Mouse (Mus musculus) midbrain, embryonic 14.5 days (tissue): ENCODE results near the gene Rfc4. TPM values are rescaled to one million over a fixed set of nuclear protein-coding genes. Genes with fewer than 3 reads are reported as not detected.

Source experiments
- ATAC-seq: fragments of 200-750 bp; cut with Nextera tagmentation; 2 replicates; pipeline ENCODE4 v1.8.0; 2017; ENCODE audit warnings: moderate number of reproducible peaks, moderate library complexity; ENCODE audit not compliant: low FRiP score, low TSS enrichment
- DNase-seq: peaks from one replicate; pipeline ENCODE4 v3.0.0-alpha.2; 2015
- H3K27ac ChIP-seq: fragments of 300-500 bp; sonication (generic); replicated peaks from 2 replicates; pipeline ENCODE4 v1.5.1; 2014; ENCODE audit warnings: mild to moderate bottlenecking, low read depth, low read length, moderate library complexity
- H3K27me3 ChIP-seq: fragments of 300-500 bp; sonication (generic); 2 replicates; pipeline ENCODE4 v1.6.1; 2014; ENCODE audit warnings: low read length, control low read depth, mixed read lengths; ENCODE audit not compliant: control insufficient read depth, insufficient read depth
- H3K36me3 ChIP-seq: fragments of 300-500 bp; sonication (generic); 2 replicates; pipeline ENCODE4 v1.6.1; 2014; ENCODE audit warnings: low read length, control low read depth; ENCODE audit not compliant: control insufficient read depth, insufficient read depth
- H3K4me1 ChIP-seq: fragments of 300-500 bp; sonication (generic); 2 replicates; pipeline ENCODE4 v1.6.1; 2014; ENCODE audit warnings: mild to moderate bottlenecking, antibody characterized with exemption, low read length, control low read depth; ENCODE audit not compliant: control insufficient read depth, insufficient read depth
- H3K4me2 ChIP-seq: fragments of 300-500 bp; sonication (generic); 2 replicates; pipeline ENCODE4 v1.6.1; 2014; ENCODE audit warnings: mild to moderate bottlenecking, low read length, moderate library complexity
- H3K4me3 ChIP-seq: fragments of 300-500 bp; sonication (generic); replicated peaks from 2 replicates; pipeline ENCODE4 v1.5.1; 2014; ENCODE audit warnings: low read depth, low read length
- H3K9ac ChIP-seq: fragments of 300-500 bp; sonication (generic); replicated peaks from 2 replicates; pipeline ENCODE4 v1.6.1; 2014; ENCODE audit warnings: mild to moderate bottlenecking, low read length, moderate library complexity
- H3K9me3 ChIP-seq: fragments of 300-500 bp; sonication (generic); 2 replicates; pipeline ENCODE4 v1.6.1; 2016; ENCODE audit warnings: low read length, control low read depth, mixed read lengths; ENCODE audit not compliant: control insufficient read depth
- WGBS: fragments of 180-500 bp; shearing (Covaris S2); extraction: QIAGEN DNeasy Blood & Tissue Kit; methylation state at CpG from one replicate; pipeline ENCODE4 v1.1.7; 2014; 5-methylcytosine and 5-hydroxymethylcytosine counted together
- polyA plus RNA-seq: library from polyadenylated mRNA; unstranded; fragments of >200 nt; fragmentation: Nextera tagmentation; extraction: Ambion mirVana; gene quantifications from 2 replicates; pipeline ENCODE4 v1.2.1, GENCODE M21; 2014

Rfc4 gene
- polyA plus RNA-seq, 1 experiment from 2014 or later, result 57.1 TPM

DNA sequence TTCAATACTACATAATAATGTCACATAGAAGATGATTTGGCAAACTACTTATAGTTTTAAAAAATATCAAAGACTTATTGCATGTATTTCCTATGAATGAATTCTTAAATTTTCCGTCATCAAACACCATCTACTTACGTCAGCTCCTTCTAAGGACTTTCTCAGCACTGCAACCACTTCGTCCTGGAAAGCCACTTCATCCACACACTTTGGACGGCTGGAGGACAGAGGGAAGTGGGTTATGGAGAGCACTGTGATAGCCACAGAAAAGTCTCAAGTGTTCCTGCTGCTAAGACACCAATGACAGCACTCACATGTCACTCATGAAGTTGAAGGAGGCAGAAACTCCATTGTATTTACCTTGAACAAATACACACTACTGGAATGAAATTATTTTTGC, 3.1 kb downstream of the Rfc4 start:
- Histone ChIP-seq H3K27me3 (no peaks in the 10 kb centered on the region), H3K9me3 (no peaks in the 10 kb centered on the region), H3K27ac (no peak overlapping the region), H3K4me1 (peaks cover 10% of the 10 kb centered on the region), H3K9ac (no peak overlapping the region), H3K4me2 (no peak overlapping the region), H3K36me3 (peaks cover 20% of the 10 kb centered on the region), H3K4me3 (no peak overlapping the region)
- no peak for ATAC-seq
- 93% methylated on average over 4 of the region's 4 CpGs for WGBS
- DNase-seq, result no peak

DNA sequence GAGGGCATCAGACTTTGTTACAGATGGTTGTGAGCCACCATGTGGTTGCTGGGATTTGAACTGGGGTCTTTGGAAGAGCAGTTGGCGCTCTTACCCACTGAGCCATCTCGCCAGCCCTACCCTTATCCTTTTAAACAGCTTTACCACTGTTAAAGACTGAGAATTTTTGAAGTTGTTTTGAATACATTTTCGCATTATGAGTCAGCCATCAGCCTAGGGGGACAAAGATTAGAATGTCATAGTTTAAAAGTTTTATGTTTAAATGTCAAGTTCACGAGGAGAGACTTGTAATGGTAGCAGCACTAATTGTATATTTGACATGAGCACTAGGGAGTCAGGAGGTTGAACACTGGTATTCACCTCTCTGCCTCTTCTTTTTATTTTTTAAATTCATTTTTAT, 4.4 kb downstream of the Rfc4 start:
- ATAC-seq (no peak), DNase-seq (no peak)
- H3K9me3 ChIP-seq, result no peaks in the 10 kb centered on the region
- 96% methylated on average over 4 of the region's 4 CpGs for WGBS
- no peaks in the 10 kb centered on the region for H3K27me3 ChIP-seq
- H3K4me2 ChIP-seq, result no peak overlapping the region
- H3K9ac ChIP-seq, result no peak overlapping the region
- peaks cover 26% of the 10 kb centered on the region for H3K36me3 ChIP-seq
- 0 out of 2 replicates have a peak, but pooled peaks cover 3% of the 10 kb centered on the region for H3K4me1 ChIP-seq
- no peak overlapping the region for H3K4me3 ChIP-seq
- H3K27ac ChIP-seq, result no peak overlapping the region

DNA sequence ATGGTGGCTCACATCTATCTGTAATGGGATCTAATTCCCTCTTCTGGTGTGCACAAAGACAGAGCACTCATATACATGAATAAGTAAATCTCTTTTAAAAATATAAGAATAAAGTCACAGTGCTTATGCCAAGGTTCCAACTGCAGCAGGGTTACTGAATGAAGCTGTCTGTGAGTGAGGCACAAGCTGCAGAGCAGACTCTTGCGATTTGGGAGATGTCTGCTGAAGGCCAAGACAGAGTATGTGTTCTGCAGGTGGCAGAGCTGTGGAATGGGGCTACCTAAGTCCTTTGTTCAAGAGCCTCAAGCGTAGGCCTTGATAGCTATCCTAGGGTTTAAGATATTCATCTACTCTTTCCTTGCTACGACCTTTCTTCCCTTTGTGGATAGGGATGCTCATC, 5.1 kb downstream of the Rfc4 start:
- 94% methylated on average over 3 of the region's 3 CpGs for WGBS
- DNase-seq (no peak), ATAC-seq (no peak)
- no peak overlapping the region for H3K27ac ChIP-seq
- no peak overlapping the region for H3K9ac ChIP-seq
- peaks cover 28% of the 10 kb centered on the region for H3K36me3 ChIP-seq
- no peak overlapping the region for H3K4me3 ChIP-seq
- no peaks in the 10 kb centered on the region for H3K27me3 ChIP-seq
- H3K4me1 ChIP-seq, result 0 out of 2 replicates have a peak, but pooled peaks cover 3% of the 10 kb centered on the region
- no peaks in the 10 kb centered on the region for H3K9me3 ChIP-seq
- H3K4me2 ChIP-seq, result no peak overlapping the region

DNA sequence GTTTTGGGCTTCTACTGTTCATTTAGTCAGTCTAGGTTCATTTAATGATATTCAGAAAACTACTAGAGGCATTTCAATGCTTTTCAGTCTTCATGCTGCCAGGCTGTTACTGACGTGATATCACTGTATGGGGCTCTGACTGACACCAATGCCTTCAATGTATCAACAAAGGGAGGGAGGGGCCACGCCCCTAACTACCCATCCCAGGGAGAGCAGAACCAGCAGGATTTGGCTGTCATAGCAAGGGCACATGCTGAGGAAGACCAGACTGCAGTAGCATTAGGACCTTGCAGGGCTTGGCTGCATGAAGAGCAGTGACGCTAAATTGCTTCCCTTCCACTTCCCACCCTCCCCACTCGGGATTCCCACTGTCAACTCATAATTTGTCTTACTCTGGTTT, 10.4 kb downstream of the Rfc4 start:
- H3K27ac ChIP-seq, result no peak overlapping the region
- DNase-seq, result no peak
- no peak for ATAC-seq

DNA sequence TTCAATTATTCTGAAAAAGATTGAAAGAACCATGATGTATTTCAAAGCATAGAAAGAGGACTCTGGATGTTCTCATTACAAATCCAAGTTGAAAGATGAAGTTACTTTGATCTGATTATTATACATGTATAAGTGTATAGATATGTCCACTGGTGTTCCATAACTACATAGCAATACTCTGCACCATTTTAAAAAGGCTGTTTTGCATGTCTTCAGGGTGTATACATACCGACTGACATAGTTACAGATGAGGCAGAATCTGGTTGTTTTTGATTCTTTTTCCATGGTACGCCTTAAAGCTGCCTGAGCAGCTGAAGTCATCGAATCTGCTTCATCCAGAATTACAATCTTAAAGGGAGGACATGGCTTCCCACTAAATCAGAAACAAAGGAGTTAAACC, 12.1 kb downstream of the Rfc4 start:
- 84% methylated on average over 3 of the region's 3 CpGs for WGBS
- Histone ChIP-seq H3K4me3 (no peak overlapping the region), H3K4me2 (no peak overlapping the region), H3K36me3 (peaks cover 66% of the 10 kb centered on the region), H3K9me3 (no peaks in the 10 kb centered on the region), H3K9ac (no peak overlapping the region), H3K27ac (no peak overlapping the region), H3K4me1 (0 out of 2 replicates have a peak, but pooled peaks cover 3% of the 10 kb centered on the region), H3K27me3 (no peaks in the 10 kb centered on the region)
- DNase-seq, result no peak
- ATAC-seq, result no peak

More for the DNA sequence above, 10.4 kb downstream of the Rfc4 start:
- WGBS, result 61% methylated on average over 4 of the region's 4 CpGs
- H3K4me2 ChIP-seq, result no peak overlapping the region
- no peaks in the 10 kb centered on the region for H3K4me1 ChIP-seq
- H3K9me3 ChIP-seq, result no peaks in the 10 kb centered on the region
- peaks cover 60% of the 10 kb centered on the region for H3K36me3 ChIP-seq
- no peaks in the 10 kb centered on the region for H3K27me3 ChIP-seq
- H3K9ac ChIP-seq, result no peak overlapping the region
- H3K4me3 ChIP-seq, result no peak overlapping the region

DNA sequence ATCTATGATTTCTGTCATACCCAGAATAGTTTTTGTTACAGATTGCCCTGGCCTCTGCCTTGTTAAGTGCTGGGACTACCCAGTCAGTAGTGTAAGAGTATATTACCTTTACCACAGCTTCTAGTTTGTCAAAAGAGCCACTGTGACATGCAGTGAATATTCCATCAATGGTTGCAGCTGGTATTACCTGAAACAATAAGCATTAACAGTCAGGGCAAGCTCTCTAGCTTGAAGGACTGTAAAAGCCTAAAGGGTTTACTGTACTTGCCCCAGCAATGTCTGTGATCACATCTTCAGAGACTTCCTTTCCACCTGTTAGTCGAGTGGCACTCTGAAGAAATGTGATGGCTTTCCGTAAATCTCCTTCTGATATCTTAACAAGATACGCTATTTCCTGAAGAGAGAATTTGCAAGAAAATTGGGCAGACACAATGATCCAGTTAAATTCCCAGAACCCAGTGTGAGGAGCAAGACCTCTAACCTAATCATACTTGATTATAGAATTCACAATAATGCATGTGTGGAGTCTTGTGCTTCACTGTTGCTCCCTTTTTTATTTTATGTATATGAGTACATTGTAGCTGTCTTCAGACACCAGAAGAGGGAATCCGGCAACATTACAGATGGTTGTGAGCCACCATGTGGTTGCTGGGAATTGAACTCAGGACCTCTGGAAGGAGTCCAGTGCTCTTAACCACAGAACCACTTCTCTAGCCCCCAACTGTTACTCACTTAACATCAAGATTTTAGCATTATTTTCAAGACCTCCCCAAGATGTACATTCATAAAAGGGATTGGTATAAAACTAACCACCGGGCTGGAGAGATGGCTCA, 13.0 kb downstream of the Rfc4 start:
- no peaks in the 10 kb centered on the region for H3K9me3 ChIP-seq
- ATAC-seq, result no peak
- no peaks in the 10 kb centered on the region for H3K27me3 ChIP-seq
- H3K4me1 ChIP-seq, result peaks cover 12% of the 10 kb centered on the region
- no peak overlapping the region for H3K4me2 ChIP-seq
- H3K27ac ChIP-seq, result no peak overlapping the region
- no peak overlapping the region for H3K9ac ChIP-seq
- peaks cover 75% of the 10 kb centered on the region for H3K36me3 ChIP-seq
- no peak overlapping the region for H3K4me3 ChIP-seq
- DNase-seq, result no peak
- WGBS, result 68% methylated on average over 5 of the region's 5 CpGs

DNA sequence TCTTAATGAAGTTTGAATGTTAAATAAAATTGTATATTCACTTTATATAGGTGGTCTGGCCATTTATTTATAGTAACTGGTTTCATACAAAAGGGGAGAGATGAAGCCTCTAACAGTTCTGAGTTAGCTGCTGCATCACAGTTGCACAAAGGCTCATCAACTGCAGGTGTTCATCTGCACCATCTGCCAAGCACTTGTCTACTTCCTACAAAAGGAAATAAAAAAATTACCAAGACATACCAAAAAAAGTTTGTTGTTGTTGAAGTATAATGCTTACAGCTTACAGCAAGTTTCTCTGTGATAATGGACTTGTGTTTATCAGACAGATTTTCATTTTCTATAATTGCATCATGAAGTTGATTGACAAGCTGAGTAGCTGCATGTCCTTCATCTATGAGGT, 13.6 kb downstream of the Rfc4 start:
- no peak for DNase-seq
- peaks cover 76% of the 10 kb centered on the region for H3K36me3 ChIP-seq
- no peak for ATAC-seq

DNA sequence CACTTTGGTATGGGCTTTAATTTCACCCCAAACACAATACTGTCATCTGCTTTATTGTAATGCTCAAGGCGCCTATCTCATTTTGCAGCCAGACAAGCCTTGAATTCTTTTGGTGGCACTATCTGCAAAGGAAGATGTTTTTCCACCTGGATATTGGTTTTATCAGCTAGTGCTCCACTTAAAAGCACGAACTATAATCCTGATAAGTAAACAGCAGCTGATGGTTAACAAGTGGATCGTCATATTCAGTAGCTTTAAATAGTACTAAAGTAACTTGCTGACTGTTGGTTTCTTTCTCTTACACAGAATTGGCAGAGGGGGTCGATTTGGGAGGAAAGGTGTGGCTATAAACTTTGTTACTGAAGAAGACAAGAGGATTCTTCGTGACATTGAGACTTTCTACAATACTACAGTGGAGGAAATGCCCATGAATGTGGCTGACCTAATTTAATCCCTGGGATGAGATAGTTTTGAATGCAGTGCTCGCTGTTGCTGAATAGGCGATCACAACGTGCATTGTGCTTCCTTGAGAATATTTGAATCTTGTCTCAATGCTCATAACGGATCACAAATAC, 14.6 kb downstream of the Rfc4 start:
- WGBS, result 55% methylated on average over 9 of the region's 9 CpGs

More for the DNA sequence above, 13.6 kb downstream of the Rfc4 start:
- Histone ChIP-seq H3K4me1 (peaks cover 18% of the 10 kb centered on the region), H3K4me2 (no peak overlapping the region), H3K27me3 (no peaks in the 10 kb centered on the region), H3K27ac (no peak overlapping the region), H3K9me3 (no peaks in the 10 kb centered on the region), H3K9ac (no peak overlapping the region), H3K4me3 (no peak overlapping the region)

DNA sequence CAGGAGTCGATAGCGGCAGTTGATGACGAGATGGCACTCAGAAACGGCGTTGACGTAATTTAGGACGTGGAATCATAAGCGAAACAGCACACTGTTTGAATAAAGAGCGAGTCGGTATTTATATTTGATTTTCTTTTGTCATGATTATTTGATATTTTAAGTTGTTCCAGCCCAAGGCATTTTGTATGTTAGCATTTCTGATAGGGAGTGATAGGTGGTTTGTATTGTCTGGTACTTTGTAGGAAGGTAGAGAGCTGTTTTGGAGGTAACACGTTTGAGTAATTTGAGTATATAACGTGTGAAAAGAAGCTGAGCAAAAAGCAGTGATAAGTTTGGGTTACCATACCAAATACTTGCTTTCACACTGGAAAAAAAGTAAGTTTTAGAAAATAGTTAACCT, 15.2 kb downstream of the Rfc4 start:
- no peak for ATAC-seq
- H3K36me3 ChIP-seq, result peaks cover 75% of the 10 kb centered on the region
- H3K4me3 ChIP-seq, result no peak overlapping the region
- H3K9ac ChIP-seq, result no peak overlapping the region
- no peak for DNase-seq
- no peak overlapping the region for H3K4me2 ChIP-seq
- H3K27ac ChIP-seq, result no peak overlapping the region
- WGBS, result 81% methylated on average over 12 of the region's 12 CpGs
- peaks cover 19% of the 10 kb centered on the region for H3K4me1 ChIP-seq
- no peaks in the 10 kb centered on the region for H3K27me3 ChIP-seq
- no peaks in the 10 kb centered on the region for H3K9me3 ChIP-seq

More for the DNA sequence above, 14.6 kb downstream of the Rfc4 start:
- Histone ChIP-seq H3K4me3 (no peak overlapping the region), H3K9ac (no peak overlapping the region), H3K4me1 (peaks cover 19% of the 10 kb centered on the region), H3K27ac (no peak overlapping the region), H3K9me3 (no peaks in the 10 kb centered on the region), H3K36me3 (peaks cover 78% of the 10 kb centered on the region), H3K4me2 (no peak overlapping the region), H3K27me3 (no peaks in the 10 kb centered on the region)
- DNase-seq (no peak), ATAC-seq (no peak)
